Mouse (Mus musculus): ENCODE data around the gene Col6a3.

Gene Col6a3

DNA sequence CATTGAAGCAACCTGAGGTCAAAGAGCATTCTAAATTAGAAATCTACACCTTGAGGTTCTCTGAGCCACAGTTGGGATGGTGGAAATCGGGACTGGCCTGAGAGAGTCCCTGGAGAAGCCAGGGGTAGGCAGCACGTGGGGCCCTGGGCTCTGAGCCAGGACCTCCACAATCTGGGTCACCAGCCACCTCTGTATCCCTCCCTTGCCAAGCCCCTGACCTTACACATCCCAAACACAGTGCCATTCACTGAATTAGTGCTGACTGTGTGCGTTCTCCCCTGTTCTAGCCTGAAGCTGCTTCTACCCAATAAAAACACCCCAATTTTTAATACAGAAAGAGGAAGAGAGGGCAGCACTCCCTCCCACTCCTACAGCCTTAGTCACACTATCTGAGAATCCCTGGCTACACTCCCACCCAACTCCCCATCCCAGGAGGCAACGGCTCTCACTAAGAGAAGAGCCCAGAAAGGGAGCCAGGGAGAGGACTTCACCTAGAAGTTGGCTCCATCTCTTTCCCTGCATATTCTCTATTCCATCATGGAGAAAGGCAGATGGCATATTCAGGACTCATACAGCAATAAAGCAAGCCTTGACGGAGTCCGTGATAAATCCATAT lies 46.4 kb downstream of the Col6a3 start:
- DNase-seq (ENCODE audit: low spot score): peak; percentile 67

- DNase-seq (ENCODE audit: low spot score): no peak
These were observed 50.4 kb downstream of the Col6a3 start for GRCm38 (mm10) chr1:90793368-90793767.

GRCm38 (mm10) chr1:90790925-90791324 lies 52.8 kb downstream of the Col6a3 start:
- no peak for DNase-seq (ENCODE audit: low spot score)

- DNase-seq (ENCODE audit: low spot score): no peak
These were observed 54.3 kb downstream of the Col6a3 start for GRCm38 (mm10) chr1:90789506-90789905.

DNA sequence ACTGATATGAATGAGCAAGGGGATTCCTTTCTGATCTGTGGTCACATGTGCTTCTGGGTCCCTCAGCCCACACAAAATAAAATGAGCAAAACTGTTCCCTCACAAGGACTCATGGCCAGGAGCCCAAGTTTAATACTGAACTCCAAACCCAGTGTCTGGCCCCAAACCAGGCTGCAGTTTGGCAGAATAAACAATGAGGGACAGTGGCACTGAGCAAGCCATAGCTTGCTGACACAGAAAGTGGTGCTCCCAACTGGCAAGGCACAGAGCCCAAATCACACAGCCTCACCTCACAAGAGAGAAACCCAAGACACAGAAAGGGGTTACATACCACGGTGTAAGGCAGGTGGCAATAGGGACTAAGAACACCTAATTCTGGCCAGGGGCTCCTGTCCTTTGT lies 63.3 kb downstream of the Col6a3 start:
- no peak for DNase-seq (ENCODE audit: low spot score)

- DNase-seq (ENCODE audit: low spot score): no peak
These were observed 64.7 kb downstream of the Col6a3 start for GRCm38 (mm10) chr1:90779072-90779471.

DNA sequence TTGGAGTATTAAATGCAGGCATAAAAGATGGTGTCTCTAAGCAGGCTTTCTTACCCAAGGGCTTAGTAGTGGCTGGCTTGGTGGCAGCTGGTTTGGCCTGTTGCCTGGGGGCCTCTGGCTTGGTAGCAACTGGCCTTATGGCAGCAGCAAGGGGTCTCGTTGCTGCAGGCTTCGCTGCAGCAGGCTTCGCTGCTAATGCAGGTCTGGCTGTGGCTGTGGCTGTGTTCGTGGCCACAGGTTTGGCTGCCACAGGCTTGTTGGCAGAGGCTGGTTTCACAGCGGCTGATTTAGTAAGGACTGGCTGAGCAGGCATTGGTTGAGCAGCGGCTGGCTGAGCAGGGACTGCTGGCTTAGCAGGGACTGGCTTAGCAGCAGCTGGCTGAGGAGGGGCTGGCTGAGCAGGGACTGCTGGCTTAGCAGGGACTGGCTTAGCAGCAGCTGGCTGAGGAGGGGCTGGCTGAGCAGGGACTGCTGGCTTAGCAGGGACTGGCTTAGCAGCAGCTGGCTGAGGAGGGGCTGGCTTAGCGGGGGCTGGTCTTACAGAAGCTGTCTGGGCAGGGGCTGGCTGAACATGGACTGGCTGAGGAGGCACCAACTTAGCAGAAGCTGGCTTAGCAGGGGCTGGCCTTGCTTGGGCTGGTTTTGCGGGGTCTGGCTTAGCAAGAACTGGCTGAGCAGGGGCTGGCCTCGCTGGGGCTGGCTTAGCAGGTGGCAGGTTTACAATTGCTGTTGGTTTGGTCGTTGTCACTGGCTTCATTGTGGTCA lies 68.1 kb downstream of the Col6a3 start:
- DNase-seq (ENCODE audit: low spot score): peak; percentile 44

DNA sequence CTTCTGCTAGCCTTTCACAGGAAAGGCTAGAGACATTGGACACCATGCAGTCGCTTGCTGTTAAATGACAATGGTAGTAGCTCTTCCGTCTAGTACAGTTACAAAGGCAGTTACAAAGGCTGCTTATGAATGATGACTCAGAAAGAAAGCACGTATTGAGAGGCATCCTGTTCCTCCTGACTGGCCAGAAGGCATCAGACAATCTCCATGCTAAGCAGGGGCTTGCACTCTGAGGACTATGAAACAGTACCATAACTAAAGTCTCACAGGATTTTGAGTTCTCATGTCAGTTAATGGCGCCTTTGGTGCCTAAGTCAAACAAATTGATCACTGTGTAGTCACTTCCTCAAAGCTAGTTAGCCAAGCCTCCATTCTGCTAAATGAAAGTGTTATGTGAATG lies 72.6 kb downstream of the Col6a3 start:
- no peak for DNase-seq (ENCODE audit: low spot score)

DNA sequence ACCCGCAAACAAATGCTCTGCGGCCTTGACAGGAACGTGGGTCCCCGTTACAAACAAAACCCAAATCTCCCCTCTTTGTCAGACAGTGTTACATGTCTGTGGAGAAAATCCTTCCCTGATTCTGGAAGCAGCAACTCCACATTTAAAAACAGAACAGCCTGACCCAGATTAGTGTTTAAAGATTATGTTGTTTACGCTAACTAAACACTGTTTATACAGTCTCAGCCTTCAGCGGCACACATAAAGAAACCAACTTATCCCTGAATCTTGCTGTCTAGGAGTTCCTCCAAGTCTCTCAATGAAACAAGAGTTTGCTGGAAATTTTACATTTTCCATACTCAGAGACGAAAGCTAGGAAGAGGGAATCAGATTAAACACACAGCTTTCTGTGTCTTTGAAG lies 73.7 kb downstream of the Col6a3 start:
- no peak for DNase-seq (ENCODE audit: low spot score)

DNA sequence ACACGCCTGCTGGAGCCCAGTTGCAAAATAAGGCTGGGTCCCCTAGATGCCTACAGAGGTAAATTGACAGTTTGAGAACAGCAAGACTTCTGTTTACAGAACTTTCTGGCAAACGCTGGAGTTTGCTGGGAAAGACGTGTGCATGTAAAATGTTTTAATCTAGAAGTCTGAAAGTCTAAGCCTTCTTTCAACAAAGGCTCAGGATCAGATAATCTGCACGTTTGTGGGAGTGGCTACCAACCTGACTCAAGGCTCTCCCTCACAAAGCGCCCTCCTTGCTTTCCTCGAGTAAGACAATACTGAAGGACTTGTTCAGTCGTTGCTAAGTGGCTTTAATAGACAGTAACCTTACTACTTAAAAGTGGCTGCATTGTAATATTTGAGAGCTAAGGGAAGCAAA lies 74.5 kb downstream of the Col6a3 start:
- DNase-seq (ENCODE audit: low spot score): no peak

GRCm38 (mm10) chr1:90758091-90758673 lies 85.6 kb downstream of the Col6a3 start:
- DNase-seq (ENCODE audit: low spot score): no peak

- no peak for DNase-seq (ENCODE audit: low spot score)
These were observed 89.8 kb downstream of the Col6a3 start for GRCm38 (mm10) chr1:90753869-90754563.

DNA sequence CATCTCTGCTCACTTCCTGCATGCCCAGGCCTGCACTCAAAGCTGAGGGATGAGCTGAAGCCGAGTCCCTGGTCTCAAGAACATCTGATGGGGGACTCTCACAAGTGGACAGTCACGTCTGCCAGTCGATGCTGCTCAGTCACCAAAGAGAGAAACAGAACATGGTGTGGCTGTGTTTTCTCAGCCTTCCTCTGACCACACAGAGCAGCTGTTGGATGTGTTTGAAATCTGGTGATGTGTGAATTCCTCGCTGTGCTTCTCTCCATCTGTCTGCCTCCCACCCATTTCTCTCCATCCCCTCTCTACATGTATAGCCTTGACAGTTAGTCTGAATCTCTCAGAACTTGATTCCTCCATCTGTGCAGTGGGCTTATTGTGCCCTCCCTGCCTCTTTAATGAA lies 92.5 kb downstream of the Col6a3 start:
- no peak for DNase-seq (ENCODE audit: low spot score)

DNA sequence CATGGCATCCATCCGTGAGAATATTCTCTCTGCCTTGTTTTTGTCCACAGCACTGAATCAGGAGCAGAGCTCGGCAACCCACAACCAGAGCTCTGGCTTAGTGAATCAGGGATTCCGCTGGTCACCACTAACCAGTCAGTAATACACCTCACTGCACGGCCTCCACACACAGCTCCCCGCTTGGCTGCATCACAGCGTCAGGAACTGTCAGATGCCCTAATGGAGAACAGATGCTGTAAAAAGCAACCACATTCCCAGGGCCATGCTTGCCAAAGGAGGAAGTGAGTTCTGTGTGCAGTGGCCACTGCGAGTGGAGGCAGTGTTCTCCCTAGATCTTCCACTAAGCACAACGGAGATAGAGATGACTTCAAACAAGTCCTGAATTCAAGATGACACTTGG lies 93.6 kb downstream of the Col6a3 start:
- no peak for DNase-seq (ENCODE audit: low spot score)

DNA sequence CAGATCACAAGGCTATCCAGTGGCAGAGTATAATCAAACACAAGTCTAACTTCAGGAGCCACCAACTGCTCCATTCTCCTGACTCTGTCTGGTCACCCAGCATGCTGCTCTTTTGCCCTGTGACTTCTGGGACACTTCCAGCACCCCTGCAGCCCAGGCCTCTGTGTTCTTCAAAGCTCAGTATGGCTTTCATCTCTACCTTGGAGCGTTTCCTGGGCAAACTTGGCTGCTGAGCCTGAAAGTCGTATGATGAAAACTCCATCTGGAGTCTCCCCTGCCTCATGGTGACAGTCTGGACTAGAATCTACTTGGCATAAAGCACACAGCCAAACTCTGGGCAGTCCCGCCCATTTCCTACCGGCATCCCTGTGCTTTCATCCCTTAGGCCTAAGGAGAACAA lies 95.2 kb downstream of the Col6a3 start:
- no peak for DNase-seq (ENCODE audit: low spot score)

DNA sequence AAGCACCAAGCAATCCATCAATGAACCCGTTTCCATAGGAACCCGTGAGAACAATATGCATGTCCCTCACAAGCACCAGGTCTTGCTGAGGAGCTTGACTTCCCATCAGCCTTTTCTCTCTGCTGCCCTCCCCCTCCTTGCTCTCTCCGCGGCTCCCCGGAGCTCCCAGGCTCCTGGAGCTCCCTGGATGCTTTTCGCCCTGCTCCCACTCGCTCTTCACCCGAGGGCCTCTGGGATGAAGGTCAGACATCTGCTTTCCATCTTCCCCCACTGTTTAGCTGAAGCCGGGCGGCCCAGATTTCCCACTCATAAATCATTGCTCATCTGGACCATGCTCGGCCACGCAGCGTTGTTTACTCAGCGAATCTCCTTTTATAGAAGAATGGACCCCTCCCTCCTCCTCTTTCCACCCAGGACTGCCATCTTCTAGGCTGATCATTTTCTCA lies 99.8 kb downstream of the Col6a3 start:
- DNase-seq (ENCODE audit: low spot score): peak; percentile 71

- DNase-seq (ENCODE audit: low spot score): no peak
These were observed 100.3 kb downstream of the Col6a3 start for GRCm38 (mm10) chr1:90743445-90743844.

DNA sequence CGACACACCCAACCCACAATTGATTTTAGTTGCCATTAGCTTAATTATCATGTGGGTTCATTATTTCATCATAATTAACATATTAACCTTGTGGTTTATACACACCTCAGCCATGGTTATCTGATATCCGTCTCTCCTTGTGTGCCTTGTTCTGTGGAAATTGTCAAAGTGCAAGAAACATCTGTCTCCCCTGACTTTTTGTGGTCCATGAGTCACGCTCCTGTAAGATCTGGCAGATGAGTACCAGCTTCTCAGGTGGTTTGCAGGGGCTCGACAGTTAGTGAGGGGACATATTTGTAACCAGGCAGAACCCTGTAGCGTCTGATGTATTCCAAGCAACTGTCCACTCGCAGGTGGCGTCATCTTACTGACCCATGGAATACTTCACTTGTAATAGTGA lies 101.1 kb downstream of the Col6a3 start:
- DNase-seq (ENCODE audit: low spot score): no peak

DNA sequence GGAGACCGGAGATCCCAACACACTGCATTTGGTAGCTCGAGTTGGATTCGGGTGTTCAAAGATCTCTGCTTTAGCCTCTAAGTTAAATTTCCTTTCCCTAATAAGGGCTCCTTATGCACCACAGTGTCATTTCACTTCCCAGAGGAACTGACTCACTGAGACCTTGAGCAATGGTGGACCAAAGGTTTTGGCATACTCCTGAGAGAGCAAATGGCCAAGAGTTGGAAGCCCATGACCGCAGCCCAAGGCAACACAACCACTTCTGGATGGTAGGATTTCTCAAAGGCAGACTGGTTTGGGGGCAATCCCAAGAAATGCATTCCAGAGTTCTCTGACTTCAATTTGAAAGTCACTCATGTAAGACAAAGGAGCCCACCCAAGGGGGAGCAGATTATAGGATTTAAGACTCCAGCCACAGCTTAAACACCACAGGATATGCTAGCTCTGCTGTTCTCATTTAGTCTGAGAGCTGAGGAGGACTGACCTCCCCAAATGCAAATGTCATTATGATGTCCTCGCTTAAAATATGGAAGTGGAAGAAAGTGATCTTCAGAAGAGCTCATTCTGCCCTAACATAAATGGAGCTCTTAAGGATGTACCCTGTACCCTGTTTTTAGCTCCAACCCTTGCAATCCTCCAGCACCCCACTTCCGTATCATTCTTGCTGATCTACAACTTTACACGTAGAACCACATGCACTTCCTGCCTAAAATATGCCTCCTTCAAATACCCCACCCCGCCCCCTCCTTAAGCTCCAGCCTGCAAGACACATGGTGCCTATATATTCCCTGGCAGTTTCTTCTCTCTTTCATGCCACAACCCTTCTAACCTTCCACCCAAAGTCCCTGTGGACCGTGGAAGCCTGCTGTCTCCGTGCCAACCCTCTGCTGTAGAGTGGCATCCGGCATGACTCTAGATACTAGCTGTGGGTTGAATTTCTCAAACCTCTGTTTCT lies 103.3 kb downstream of the Col6a3 start:
- DNase-seq (ENCODE audit: low spot score): no peak

GRCm38 (mm10) chr1:90738913-90739312 lies 104.9 kb downstream of the Col6a3 start:
- DNase-seq (ENCODE audit: low spot score): no peak

DNA sequence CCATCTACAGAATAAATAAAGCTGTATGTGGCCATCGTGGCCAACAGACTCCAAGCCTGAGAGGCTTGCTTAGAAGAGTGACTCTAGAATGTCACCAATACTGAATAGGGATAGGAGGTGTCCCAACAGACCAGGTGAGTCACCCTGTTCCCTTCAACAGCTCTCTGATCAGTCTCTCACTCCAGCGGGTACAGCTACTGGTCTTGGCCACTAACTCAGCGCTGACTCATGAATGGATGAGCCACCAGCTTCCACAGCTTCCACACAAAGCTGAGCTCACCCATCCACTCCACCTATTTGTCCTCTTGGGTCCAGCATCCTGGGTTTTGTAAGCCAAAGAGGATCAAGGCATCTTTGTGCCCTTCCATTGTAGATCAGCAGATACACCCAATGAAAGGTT lies 114.3 kb downstream of the Col6a3 start:
- no peak for DNase-seq (ENCODE audit: low spot score)

DNA sequence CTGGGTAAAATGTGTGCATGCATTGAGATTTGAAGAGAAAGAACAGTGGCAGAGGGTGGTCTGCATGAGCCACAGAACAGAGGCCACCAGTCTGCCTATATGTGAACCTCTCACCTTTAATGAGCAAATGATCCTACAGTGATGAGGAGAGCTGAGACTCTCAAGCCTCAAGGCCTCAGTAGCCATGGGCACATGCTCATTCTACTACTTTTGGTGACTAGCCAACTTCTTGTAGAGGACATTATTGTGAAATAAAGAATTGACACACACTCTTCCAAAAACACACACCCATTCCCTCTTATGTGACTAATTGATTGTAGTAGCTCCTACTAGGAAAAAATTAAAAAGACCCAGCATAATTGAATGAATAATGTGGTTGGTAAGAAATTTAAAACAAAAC lies 120.0 kb downstream of the Col6a3 start:
- no peak for DNase-seq (ENCODE audit: low spot score)
